Mouse (Mus musculus) lung, postnatal 0 days (tissue): ENCODE results near the gene Ldha.

Source experiments
- CTCF ChIP-seq: IDR thresholded peaks from 2 replicates; pipeline ENCODE4 v1.5.1; 2016; ENCODE audit warnings: antibody characterized with exemption, mild to moderate bottlenecking
- EP300 ChIP-seq: IDR thresholded peaks from 2 replicates; pipeline ENCODE4 v1.6.1; 2016; ENCODE audit warnings: antibody characterized with exemption, mild to moderate bottlenecking, control low read depth

DNA sequence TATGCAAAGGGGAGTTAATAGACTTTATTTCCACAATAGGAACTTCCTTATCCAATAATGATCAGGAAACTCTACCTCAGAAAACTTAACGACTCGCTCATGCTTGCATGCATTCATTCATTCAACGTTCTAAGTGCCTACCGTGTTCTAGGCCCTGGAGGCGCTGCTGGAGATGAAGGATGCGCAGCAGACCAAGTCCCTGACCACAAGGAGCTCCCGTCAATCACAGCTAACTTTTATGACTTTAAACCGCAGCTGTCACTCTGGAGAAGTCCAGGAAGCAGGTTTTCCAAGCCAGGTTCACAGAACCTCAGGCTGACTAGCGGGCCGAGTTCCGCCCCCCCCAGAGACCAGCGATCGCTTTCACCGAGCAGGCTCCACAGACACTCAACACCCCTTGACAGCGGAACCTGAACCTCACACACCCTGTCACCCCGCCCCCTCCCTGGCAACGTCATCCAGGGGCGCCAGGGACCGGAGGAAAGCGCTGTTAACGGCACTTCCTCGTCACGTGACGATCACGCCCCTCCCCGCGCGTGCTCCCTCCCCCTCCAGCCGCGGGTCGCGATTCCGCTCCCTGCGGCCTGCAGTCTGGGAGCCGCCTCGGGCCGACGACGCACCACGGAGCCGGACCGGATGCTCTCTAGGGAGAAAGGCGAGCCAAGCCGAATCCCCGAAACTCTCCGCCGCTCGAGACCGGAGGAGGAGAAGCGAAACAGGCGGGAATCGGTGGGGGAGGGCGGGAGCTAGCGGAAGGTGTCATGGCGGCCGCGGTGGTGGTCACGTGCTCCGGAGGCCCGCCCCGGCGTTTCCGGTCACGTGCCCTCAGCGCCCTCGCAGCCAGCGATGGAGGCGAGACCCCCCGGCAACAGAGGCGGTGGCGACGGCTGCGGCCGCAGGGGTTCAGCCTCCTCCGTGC lies 45.7 kb upstream of the Ldha start, which contains the start of the genes Hps5 and Gtf2h1:
- no peak for TF ChIP-seq EP300
- peak; percentile 21 for TF ChIP-seq CTCF
